In genomic region chr2:167537476-167538297, GRCm38 (mm10) we compare ENCODE assay signal across 1 mouse cellular context.
TF ChIP-seq lines count a peak whose summit lies in the region.

TSS of gene Snai1 (plus strand) at chr2:167538195.

TF ChIP-seq in CH12.LX, 34 proteins besides CTCF, POLR2A, EP300 and RAD21 (continued from another document):
- TF ChIP-seq TBP (conservative IDR thresholded peaks at IDR 0.05; ENCODE audit: low read depth, low read length) (peak; percentile 95), ZC3H11A (IDR thresholded peaks at IDR 0.05; ENCODE audit: low read depth, low read length) (peak; percentile 95), ELF1 (IDR thresholded peaks at IDR 0.05; ENCODE audit: low read depth, low read length) (peak; percentile 53; the same call in 1 of the 2 replicates), SMC3 (IDR thresholded peaks at IDR 0.05; ENCODE audit: low read depth, low read length) (peak; percentile 99), POLR2AphosphoS2 (IDR thresholded peaks at IDR 0.05; ENCODE audit: low read depth, low read length) (no peak; the same call in 1 of the 2 replicates), NRF1 (IDR thresholded peaks at IDR 0.05; ENCODE audit: low read depth, low read length) (peak; percentile 67), MAZ (IDR thresholded peaks at IDR 0.05; ENCODE audit: low read depth, low read length) (peak; percentile 71; the same call in 1 of the 2 replicates), RCOR1 (conservative IDR thresholded peaks at IDR 0.05; ENCODE audit: low read depth, low read length) (peak; percentile 71; the same call in 1 of the 2 replicates), CHD2 (IDR thresholded peaks at IDR 0.05; ENCODE audit: low read length) (0 out of 2 replicates have a peak, but pooled peaks have one; percentile 42), CHD1 (IDR thresholded peaks at IDR 0.05; ENCODE audit: low read depth, low read length) (peak; percentile 59; the same call in 1 of the 2 replicates), SIN3A (IDR thresholded peaks at IDR 0.05; ENCODE audit: low read length) (peak; percentile 93), JUND (conservative IDR thresholded peaks at IDR 0.05; ENCODE audit: low read depth, low read length) (no peak), GABPA (IDR thresholded peaks at IDR 0.05; ENCODE audit: insufficient replicate concordance, low read depth, low read length) (no peak), HCFC1 (IDR thresholded peaks at IDR 0.05; ENCODE audit: low read depth, low read length) (peak; percentile 23; the same call in 1 of the 2 replicates), PAX5 (IDR thresholded peaks at IDR 0.05; ENCODE audit: low read length) (no peak), TCF12 (IDR thresholded peaks at IDR 0.05; ENCODE audit: low read depth, low read length) (peak; percentile 85), MEF2A (IDR thresholded peaks at IDR 0.05; ENCODE audit: borderline replicate concordance, low read depth, low read length) (peak; percentile 75), USF1 (IDR thresholded peaks at IDR 0.05; ENCODE audit: low read depth, low read length) (peak; percentile 78), ZKSCAN1 (IDR thresholded peaks at IDR 0.05; ENCODE audit: borderline replicate concordance, low read depth, low read length) (no peak), NELFE (IDR thresholded peaks at IDR 0.05; ENCODE audit: low read depth, low read length) (peak; percentile 96), KAT2A (IDR thresholded peaks at IDR 0.05; ENCODE audit: insufficient replicate concordance, low read length) (no peak)
TF ChIP-seq in CH12.LX: peak in this region for 25.
